Mouse (Mus musculus) heart, postnatal 25 days (tissue): ENCODE results near the gene Mcm3ap. TPM values are rescaled to one million over a fixed set of nuclear protein-coding genes. Genes with fewer than 3 reads are reported as not detected.
A peak's percentile ranks its signal among the peaks of the same experiment; 100 is the strongest.

ENCODE experiments used
- DNase-seq: peaks from one replicate; pipeline ENCODE4 v3.0.0; 2022; ENCODE audit warnings: low spot score
- intact Hi-C: fragments of 180-260 bp; cut with DNase I; formaldehyde crosslinking; loops from one replicate; pipeline ENCODE4 v1.15.1; 2025
- total RNA-seq, 2 experiments: library from RNA; stranded (reverse); gene quantifications; 2 replicates each; pipeline ENCODE4 v1.2.3; 2021

Gene Mcm3ap
- total RNA-seq, 2 experiments from 2014 or later = 22.8 to 27.1 TPM

GRCm38 (mm10) chr10:76489205-76489604 lies 20.5 kb downstream of the Mcm3ap start:
- intact Hi-C loops = no loop called here
- no peak for DNase-seq

- intact Hi-C loops = no loop called here
Observed at GRCm38 (mm10) chr10:76493527-76493926, 24.8 kb downstream of the Mcm3ap start.

GRCm38 (mm10) chr10:76495501-76495900 lies 26.8 kb downstream of the Mcm3ap start:
- no peak for DNase-seq
- intact Hi-C loops = no loop called here

More at GRCm38 (mm10) chr10:76493527-76493926, 24.8 kb downstream of the Mcm3ap start:
- DNase-seq = no peak

GRCm38 (mm10) chr10:76496366-76496765 lies 27.6 kb downstream of the Mcm3ap start:
- intact Hi-C loops = no loop called here
- no peak for DNase-seq

DNA sequence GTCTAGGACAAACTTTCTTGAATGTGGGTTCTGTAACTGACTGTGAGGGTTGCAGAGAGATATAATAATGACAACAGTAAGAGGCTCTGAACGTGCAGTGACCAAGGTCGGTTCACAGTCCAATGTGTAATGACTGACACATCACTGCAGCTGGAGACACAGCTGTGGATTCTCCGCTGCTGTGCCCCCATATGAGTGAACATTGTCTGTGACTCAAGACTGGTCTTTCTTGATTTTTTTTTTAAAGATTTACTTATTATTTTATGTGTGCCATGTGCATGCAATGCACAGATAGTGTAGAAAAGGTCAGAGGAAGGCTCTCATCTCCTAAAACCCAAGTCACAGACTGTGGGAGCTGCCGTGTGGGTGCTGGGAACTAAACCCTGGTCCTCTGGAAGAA lies 28.8 kb downstream of the Mcm3ap start:
- DNase-seq = no peak

GRCm38 (mm10) chr10:76504271-76504943 lies 35.7 kb downstream of the Mcm3ap start:
- intact Hi-C loops = no loop called here
- DNase-seq = no peak

More for the DNA sequence above, 28.8 kb downstream of the Mcm3ap start:
- intact Hi-C loops = no loop called here

GRCm38 (mm10) chr10:76505865-76506264 lies 37.1 kb downstream of the Mcm3ap start:
- no peak for DNase-seq
- intact Hi-C loops = no loop called here

DNA sequence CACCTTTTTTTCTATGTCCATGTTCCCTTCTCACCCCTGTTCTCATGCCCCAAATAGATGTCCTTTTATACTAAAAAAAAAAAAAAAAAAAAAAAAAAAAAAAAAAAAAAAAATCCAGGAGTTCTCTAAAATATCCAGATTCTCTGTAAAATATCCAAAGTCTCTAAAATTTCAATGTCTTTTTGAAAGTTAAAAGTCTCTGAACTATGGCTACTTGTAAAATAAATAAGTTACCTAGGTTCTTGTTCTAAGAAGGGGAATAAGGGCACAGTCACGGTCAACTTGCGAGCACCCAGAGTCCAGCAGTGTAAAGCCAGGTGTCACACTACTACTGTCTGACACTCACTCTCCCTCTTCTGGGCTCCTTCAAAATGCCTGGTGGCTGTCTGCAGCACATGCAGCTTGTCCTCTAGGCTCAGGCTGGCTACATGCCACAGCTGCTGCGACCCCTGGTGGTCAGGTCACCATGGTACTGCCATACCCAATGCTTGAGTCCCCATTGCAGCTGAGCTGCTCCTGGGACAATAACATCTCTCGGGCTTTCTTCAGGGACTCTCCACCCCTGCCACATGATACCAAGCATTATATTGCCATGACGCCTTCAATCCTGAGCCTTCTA lies 44.3 kb downstream of the Mcm3ap start:
- intact Hi-C loops = no loop called here

GRCm38 (mm10) chr10:76530922-76531321 lies 62.2 kb downstream of the Mcm3ap start:
- intact Hi-C loops = no loop called here

More for the DNA sequence above, 44.3 kb downstream of the Mcm3ap start:
- peak; percentile 19 for DNase-seq

GRCm38 (mm10) chr10:76531375-76531774 lies 62.6 kb downstream of the Mcm3ap start, which contains the start of gene Lss:
Gene Lss (plus strand): TSS chr10:76531588.
- intact Hi-C loops = no loop called here
- peak; percentile 88 for DNase-seq

More at GRCm38 (mm10) chr10:76530922-76531321, 62.2 kb downstream of the Mcm3ap start:
- DNase-seq = no peak

GRCm38 (mm10) chr10:76531828-76532227 lies 63.1 kb downstream of the Mcm3ap start:
- DNase-seq = no peak
- intact Hi-C loops = no loop called here

- no peak for DNase-seq
- intact Hi-C loops = no loop called here
Observed at GRCm38 (mm10) chr10:76535526-76535925, 66.8 kb downstream of the Mcm3ap start.

DNA sequence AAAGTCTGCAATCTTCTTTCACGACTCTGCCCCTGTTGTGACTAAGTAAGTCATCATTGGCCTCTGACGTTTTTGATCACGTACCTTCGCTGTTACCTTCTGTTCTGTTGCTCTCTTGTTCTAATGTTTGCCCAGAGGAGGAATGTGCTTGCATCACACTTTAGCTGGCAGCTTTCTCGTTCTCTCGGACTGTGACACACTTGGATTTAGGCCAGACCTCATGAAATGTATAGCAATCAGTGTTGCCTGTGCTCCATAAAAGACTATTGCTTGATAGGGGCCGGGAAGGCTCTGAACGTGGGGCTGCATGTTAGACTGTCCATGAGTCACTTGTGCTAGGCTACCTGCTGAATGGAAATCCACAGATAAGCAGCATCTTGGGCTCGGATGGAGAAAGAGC lies 68.9 kb downstream of the Mcm3ap start:
- intact Hi-C loops = no loop called here
- DNase-seq = no peak

- DNase-seq = no peak
- intact Hi-C loops = no loop called here
Observed at GRCm38 (mm10) chr10:76541336-76542085, 72.8 kb downstream of the Mcm3ap start.

- DNase-seq = no peak
- intact Hi-C loops = no loop called here
Observed at GRCm38 (mm10) chr10:76542636-76543375, 74.1 kb downstream of the Mcm3ap start.

GRCm38 (mm10) chr10:76546566-76546965 lies 77.8 kb downstream of the Mcm3ap start:
- no peak for DNase-seq
- intact Hi-C loops = no loop called here

DNA sequence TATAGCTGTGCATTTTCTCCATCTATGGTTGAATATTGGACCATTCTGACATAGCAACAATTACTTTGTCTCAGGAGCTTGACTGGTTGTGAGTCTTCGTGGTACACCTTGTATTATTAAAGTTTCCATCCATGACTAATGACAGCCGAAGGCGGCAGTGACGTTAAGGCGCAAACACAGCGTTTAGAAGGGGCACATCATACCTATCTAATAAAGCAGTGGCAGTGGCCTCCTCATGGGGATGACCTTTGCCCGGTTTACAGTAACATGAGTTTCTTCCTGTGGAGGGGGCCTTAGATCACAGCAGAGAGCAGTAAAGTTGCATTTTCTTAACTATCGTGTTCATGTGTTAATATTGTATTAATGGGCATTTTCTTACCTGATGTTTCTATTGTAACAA lies 79.5 kb downstream of the Mcm3ap start:
- intact Hi-C loops = no loop called here
- DNase-seq = no peak

DNA sequence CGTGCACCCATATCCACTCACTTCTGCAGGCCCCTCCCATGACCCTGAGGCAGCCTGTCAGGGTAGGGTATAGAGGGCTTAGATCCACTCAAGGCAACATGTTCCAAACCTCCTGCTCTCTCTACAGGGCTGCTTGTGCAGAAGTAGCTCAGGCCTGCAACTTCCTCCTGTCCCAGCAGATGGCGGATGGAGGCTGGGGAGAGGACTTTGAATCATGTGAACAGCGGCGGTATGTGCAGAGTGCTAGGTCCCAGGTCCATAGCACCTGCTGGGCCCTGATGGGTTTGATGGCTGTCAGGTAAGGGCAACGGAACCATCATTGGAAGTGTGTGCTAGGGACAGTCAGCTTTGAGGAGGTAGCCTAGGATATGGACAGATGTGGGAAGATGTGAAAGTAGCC lies 81.7 kb downstream of the Mcm3ap start:
- no peak for DNase-seq
- intact Hi-C loops = loop anchor here (1.0 kb wide), 1 partner anchor 185 kb away; no protein-coding TSS in a partner anchor

- no peak for DNase-seq
- intact Hi-C loops = no loop called here
Observed at GRCm38 (mm10) chr10:76551556-76551955, 82.8 kb downstream of the Mcm3ap start.

GRCm38 (mm10) chr10:76554061-76554460 lies 85.3 kb downstream of the Mcm3ap start:
- no peak for DNase-seq
- intact Hi-C loops = no loop called here
